Mouse (Mus musculus): Measurements from ENCODE around the gene Ly75.

The Ly75 gene

DNA sequence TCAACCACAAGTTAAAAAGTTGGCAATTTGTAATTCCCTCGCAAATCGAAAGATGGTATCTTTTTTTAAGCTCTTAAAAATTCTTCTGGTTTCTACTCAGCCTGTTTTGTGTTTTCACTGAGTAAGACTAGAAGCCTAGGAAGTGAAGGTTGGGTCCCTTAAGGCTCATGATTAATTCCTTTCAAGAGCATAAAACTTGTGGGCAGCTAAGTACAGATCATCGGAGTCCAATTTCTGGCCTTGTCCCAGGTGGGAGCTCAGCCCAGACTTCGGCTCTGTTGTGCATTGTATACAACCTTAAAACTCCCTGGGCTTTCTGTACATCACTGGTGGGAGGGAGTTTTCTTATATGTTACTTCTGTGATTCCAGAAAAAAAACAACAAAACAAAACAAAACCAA, 79.3 kb downstream of the Ly75 start:
- DNase-seq: no peak

DNA sequence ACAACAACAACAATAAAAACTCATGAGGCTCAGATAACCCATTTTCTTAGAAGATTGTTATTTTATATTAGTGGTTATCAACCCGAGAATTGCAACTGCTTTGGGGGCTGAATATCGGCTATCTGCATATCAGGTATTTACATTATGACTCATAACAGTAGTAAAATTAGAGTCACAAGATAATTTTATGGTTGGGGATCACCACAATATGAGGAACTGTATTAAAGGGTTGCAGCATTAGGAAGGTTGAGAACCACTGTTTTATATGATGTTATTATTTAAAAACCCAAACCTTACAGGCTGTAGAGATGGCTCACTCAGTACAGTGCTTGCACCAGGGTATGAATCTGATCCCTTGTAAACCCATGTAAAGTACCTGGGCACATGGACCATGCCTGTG, 83.8 kb downstream of the Ly75 start:
- no peak for DNase-seq

DNA sequence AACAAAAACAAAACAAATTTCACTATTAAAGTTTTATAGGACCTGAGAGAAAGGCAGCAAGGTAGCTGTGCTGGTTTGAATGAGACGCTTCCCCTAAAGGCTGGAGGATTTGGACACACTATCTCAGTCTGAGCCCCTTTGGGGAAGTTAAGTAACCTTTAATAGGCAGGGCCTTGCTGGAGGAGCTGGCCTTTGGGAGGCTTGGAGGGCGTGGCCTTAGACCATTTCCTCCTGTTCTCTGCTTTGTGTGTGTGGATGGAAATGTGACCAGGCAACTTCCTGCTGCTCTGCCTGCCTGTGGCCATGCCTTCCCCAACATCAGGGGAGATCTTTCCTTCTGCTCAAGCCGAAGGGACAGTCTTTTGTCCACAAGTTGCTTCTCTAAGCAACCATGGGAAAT, 84.8 kb downstream of the Ly75 start:
- no peak for DNase-seq

DNA sequence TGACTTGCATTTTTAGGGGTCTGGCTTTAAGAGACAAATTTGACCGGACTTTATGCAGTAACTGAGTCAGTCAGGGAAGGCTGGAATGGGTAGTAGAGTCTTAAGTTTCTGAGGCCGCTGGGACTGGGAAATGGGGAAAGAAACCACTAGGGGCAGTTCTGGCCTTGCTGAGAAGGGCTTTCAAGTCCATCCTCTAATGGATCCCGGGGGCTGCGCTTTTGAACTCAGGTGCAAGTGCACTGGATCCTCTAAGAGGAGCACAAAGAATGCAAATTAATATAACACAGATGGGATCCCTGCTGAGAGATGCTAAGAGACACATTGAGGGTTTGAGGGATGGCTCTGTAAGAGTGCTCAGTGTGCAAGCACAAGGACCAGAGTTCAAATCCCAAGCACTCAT, 91.7 kb downstream of the Ly75 start:
- no peak for DNase-seq

DNA sequence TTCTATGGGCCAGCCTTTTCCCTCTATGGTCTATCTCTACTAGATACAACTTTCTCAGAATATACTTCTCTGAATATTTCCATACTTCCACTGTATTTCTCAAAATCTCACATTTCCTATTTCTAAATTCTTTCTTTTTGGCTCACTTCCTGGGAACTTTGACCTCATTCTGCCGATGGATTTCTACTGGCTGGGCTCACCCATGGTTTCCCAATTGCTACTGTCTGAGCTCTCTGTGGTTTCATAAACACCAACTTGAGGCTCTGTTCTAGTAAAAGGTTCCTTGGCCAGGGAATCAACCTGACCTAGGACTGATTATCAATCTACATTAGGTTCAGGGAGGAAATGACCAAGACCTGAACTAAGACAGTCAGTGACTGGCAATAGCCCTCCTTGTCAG, 93.7 kb downstream of the Ly75 start:
- no peak for DNase-seq

DNA sequence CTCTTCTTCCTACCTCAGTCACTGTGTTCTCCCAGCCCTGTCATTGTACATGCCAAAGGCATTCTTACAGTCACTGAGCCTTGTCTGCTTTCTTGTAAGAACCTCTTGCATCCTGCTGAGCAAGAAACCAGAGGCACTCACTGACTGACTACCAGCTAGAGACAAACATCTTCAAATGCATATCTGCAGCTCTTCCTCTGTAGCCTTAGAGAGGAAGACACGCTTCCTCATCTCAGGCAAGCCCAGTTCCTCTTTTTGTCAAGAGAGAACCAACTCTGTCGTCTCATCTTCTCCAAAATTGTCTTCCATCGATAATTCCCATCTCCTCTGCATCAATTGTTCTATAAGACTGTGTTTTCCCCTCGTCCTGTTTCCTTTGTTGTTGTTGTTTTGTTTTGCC, 94.5 kb downstream of the Ly75 start:
- DNase-seq: no peak

DNA sequence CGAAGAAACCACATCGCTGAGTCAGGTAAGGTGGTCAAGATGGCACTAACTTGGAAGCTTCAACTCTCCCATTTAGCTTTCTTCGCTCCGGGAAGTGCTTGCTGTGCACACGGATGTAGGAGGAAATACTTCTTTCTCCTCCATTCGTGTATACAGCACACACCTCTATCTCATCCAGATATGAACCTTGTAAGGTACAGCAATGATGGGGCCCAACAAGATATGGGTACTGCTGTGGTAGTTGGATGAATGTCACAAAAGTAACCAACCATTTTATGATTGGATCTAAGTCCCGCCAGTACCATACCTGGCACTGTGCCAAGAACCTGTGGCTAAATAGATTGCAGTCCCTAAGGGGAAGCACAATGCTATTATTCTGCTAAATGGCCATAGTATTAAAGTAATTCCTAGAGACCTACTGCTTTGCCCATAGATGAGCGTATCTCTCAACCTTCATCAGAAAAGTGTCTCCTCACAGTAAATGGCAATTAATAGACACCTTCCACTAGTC, 97.9 kb downstream of the Ly75 start:
- DNase-seq: no peak

DNA sequence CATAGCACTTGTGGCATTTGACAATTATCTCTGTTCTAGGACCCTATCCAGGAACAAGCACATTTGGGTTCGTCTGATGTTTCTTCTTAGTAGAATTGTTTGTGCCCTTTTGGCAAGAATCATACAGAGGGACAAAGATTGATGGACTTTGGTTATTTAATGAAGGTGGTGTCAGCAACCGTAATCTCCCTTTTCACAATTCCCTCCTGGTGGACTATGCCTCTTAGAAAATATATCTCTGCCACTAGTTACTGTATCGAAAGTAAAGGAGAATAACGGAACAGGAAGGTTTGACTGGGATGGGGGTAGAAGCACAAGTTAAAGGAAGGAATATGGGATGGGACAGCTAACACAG, 98.7 kb downstream of the Ly75 start, which contains the start of gene Cd302:
Gene Cd302, minus strand, starts transcription at position 22 of the 355 bp plus-strand sequence.
- DNase-seq: no peak

DNA sequence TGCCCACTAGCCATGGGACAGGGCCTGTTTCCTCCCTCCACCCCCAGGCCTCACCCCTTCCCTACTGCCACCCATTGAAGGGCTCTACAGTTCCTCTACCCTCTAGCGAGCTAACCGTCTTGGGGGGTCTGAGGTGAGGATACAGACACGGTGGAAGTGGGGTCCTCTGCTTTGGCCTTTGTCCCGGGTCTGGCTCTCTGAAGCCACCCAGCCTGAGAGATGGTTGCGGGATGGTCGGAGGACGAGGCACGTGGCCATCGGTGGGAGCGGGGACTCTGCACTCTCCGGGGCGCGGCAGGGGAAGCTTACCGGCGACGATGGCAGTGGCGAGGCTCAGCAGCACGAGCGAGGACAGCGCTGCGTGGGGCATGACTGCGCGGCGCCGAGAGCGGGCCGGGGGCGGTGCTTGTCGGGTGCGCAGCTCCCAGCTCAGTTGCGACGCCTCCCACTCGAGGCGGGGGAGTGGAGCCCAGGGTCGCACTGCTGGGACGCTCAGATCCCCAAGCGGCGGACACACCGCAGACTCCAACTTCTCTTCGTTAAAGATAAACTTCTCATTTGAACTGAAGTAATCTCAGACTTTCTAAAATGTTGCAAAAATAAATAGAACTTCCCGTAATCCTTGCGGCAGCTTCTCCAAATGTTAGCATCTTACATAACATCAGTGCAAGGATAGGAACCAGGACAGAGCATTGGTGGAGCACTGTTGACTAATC, 99.2 kb downstream of the Ly75 start:
- peak; percentile 61 to 70 for DNase-seq

DNA sequence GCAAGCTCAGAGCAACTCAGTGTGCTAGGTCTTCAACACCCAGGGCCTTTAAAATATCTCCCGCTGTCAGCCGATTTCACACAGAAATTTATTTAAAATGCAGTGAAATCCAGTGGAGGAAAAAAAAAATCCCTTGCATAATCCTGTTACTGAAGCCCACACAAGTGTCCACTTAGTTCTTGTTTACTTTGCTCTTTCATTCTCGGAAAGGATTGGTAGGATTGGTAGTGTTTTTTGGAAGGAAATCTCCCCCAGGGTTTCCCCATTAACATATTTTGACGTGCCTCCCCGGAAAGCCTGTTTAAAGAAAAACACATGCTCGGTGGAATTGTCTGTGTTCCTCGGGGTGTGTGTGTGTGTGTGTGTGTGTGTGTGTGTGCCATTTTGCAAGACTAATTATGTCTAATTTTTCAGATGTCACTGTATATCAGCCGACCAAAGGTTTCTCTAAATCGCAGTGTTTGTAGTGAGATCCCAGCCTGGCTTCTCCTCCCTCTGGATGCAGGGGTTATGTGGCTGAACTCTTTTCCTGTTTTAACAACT, 99.8 kb downstream of the Ly75 start:
- DNase-seq: no peak

DNA sequence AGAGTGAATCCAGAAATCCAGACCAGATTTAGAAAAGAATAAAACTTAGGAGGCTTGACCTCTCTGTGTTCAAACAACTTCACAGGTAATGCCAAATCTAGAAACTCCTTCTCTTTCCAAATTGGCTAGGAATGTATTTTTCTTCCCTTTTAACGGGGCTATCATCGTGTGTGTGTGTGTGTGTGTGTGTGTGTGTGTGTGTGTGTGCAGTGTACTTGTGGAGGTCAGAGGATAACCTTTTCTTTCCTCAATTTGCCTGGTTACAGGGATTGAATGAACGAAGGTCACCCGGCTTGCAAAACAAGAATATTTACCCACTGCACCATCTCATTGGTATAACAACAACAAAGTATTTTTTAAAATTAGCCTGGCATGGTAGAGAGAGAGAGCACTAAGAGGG, 100.5 kb downstream of the Ly75 start:
- DNase-seq: no peak

DNA sequence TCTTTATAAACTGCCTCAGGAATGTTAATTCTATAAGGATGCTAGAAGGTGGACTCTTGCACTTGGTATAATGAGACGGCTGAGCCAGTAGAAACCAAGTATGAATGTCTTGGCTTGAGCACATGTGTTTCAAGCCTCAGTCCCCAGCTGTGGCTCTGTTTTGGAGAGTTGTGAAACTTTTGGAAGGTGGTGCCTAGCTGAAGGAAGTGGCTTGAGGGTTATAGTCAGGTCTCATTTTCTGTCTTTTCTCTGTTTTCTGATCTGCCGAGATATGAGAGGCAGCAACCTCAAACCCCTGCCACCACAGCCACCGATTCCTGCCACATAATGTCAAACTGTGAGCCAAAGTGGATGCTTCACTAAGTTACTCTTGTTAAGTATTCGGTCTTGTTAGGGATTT, 104.5 kb downstream of the Ly75 start:
- peak; percentile 11 to 14 for DNase-seq

DNA sequence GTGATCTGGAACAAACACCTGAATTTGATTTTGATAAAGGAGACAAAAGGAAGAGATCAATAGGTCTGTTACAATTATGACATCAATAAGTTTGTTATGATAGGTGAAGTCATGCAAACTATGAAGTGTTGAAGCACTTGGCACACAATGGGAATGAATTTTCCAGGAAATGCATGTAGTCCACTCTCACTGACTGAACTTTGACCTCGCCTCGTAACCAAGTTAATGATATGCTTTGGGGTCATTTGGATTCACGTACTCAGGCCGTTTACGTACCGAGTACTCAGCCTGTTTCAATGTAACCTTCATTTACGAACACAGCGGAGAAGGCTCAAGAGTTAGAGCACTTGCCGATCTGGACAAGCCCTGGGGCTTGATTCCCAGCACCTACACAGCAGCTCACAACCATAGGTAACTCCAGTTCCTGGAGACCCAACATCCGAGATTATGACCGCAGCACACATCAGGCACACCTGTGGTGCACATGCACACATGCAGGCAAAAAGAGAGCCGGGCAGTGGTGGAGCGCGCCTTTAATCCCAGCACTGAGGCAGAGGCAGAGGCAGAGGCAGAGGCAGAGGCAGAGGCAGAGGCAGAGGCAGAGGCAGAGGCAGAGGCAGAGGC, 113.1 kb downstream of the Ly75 start:
- no peak for DNase-seq

DNA sequence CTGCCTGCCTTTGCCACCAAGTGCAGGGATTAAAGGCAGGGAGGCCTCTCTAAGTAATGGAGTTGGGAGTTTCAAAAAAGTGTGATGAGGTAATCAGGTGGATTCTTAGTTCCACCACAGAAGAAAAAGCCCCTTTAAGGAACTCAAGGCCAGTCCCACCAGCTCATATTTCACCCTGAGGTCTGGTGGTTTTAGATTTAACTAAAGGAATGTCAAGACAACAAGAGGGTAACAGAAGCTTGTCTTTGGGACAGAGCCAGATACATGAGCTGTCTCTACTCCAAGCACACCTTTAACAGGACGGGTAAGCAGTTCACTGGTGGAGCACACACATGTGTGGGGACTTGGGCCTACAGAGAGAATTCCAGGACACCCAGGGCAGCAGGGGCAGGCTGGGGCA, 115.5 kb downstream of the Ly75 start:
- DNase-seq: no peak

DNA sequence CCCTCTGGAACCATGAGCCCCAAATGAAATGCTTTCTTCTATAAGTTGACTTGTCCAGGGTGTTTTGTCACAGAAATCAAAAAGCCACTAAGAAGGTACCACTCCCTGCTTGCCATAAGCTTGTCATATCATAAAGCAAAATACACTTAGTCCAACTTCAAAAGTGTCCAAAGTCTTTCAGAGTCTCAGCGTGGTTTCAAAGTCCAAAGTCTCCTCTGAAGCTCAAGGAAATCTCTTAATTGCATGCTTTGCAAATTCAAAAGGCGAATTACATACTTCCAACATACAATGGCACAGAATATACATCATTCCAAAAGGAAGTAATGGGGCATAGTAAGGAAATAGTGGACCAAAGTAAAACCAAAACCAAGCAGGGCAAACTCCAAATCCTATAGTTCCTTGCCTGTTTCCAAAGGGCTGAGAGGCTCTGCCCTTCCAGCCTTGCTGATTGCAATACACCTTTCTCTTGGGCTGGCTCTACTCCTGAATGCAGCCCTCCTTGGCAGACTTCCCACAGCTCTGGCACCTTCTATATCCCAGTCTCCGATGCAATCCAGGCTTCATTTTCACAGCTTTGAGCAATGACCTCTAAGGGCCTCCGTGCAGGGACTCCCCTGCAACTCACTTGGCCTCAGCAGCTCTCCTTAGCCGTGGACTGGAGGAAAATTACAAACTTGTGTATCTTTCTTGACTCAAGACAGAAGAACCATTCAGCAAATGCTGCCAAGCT, 122.3 kb downstream of the Ly75 start:
- no peak for DNase-seq

DNA sequence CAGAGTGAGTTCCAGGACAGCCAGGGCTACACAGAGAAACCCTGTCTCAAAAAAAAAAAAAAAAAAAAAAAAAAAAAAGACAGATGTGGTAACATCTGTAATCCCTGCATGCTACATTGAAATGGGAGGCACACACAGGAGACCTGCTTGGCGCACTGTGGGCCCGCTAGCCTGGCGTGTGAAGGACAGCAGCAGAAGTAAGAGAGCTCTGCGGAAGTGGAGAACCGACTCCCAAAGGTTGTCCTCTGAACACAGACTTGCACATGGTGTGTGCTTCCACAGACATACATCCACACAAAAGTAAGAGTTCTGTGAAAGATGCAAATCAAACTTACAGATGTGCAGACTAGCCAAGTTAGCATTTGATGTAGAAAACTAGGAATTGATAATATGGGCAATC, 123.9 kb downstream of the Ly75 start:
- no peak for DNase-seq

DNA sequence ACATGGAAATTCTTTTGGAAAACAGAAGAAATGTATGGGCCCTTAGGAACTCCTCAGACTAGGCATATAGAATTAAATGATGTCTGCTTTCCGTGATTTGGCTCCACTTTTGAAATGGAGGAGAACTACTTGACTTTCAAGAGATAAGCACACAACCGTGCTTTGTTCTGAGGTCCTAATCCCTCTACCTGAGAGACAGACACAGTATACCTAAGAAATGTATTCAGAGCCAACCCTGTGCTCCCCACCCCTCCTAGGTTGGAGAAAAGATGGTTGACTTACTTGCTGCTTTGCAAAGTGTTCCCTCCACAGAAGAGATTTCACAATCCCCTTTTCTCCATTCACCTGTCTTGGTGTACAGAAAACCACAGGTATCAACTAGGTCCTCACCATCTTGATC, 126.4 kb downstream of the Ly75 start:
- DNase-seq: no peak

DNA sequence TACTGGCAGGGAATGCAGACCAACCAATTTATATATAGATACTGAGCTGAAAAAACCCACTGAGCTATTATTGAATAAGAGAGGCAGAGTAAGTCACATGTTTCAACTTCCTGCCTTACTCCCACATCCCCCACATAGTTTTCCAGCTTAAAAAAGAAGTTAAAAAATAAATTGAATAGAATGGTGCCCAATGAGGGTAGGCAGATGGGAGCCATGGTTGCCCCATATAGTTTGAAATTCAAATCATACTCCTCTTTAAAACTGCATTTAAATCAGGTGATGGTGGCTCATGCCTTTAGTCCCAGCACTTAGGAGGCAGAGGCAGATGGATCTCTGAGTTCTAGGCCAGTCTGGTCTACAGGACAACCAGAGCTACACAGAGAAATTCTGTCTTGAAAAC, 129.6 kb downstream of the Ly75 start:
- no peak for DNase-seq

DNA sequence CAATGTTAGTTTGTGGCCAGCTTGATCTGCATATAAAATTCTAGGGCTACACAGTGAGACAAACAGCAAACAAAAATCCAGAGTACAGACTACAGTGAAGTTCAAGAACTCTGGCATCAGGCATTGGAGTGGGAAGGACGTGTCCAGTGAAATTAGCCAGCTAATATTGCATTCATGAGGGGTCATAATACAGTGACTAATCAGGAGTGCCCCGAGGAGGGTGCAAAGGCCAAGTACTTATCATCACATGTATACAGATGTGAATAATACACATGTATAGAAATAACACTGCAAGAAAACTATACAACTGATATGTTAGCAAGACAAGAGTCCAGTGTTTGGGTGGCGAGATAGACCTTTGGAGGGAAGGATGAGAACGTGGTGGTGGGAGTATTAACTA, 130.3 kb downstream of the Ly75 start:
- DNase-seq: no peak

All from thymus, postnatal 36 days (tissue).